Mouse (Mus musculus) kidney, adult 2 months (tissue): ENCODE data around the gene Tmem209. TPM values are rescaled to one million over a fixed set of nuclear protein-coding genes. Genes with fewer than 3 reads are reported as not detected.

Experiments
- DNase-seq: peaks from one replicate; pipeline ENCODE4 v3.0.0; 2021
- H3K27ac ChIP-seq: fragments of 200-500 bp; 2 replicates; pipeline ENCODE4 v1.5.1; 2012; ENCODE audit warnings: low read depth, low read length, control low read depth, inconsistent platforms; ENCODE audit not compliant: insufficient read depth
- H3K27me3 ChIP-seq: fragments of 200-500 bp; replicated peaks from 2 replicates; pipeline ENCODE4 v1.6.1; 2012; ENCODE audit warnings: mild to moderate bottlenecking, moderate library complexity, low read length, inconsistent platforms; ENCODE audit not compliant: control insufficient read depth, insufficient read depth
- H3K36me3 ChIP-seq: fragments of 200-500 bp; 2 replicates; pipeline ENCODE4 v1.6.1; 2012; ENCODE audit warnings: mild to moderate bottlenecking, moderate library complexity, low read length, inconsistent platforms; ENCODE audit not compliant: control insufficient read depth, insufficient read depth
- H3K4me1 ChIP-seq: fragments of 200-500 bp; 2 replicates; pipeline ENCODE4 v1.6.1; 2011; ENCODE audit warnings: low read length; ENCODE audit not compliant: control insufficient read depth, insufficient read depth
- H3K4me3 ChIP-seq: fragments of 200-500 bp; 2 replicates; pipeline ENCODE4 v1.5.1; 2011; ENCODE audit warnings: mild to moderate bottlenecking, low read depth, low read length, control low read depth; ENCODE audit not compliant: insufficient read depth
- CTCF ChIP-seq: fragments of 200-500 bp; conservative IDR thresholded peaks from 2 replicates; pipeline ENCODE4 v1.5.1; 2011; ENCODE audit warnings: low read depth, mild to moderate bottlenecking, control low read depth, low read length, moderate library complexity, mixed read lengths; ENCODE audit not compliant: insufficient read depth, insufficient read length
- POLR2A ChIP-seq: fragments of 200-500 bp; IDR thresholded peaks from one replicate; pipeline ENCODE4 v1.6.1; 2011; ENCODE audit warnings: low read depth, low read length, control low read depth
- WGBS: fragments of 180-500 bp; shearing (Covaris S2); methylation state at CpG from one replicate; pipeline ENCODE4 v1.1.7; 2018; 5-methylcytosine and 5-hydroxymethylcytosine counted together
- polyA plus RNA-seq: library from polyadenylated mRNA; depleted of rRNA; stranded (reverse); fragments of >200 nt; gene quantifications from 2 replicates; pipeline ENCODE4 v1.2.3, GENCODE M21; 2012

The Tmem209 gene
- polyA plus RNA-seq, 1 experiment = 27.3 TPM

- TF ChIP-seq POLR2A (no peak), CTCF (no peak)
- 83% methylated on average over 8 of the region's 8 CpGs for WGBS
- Histone ChIP-seq H3K27me3 (no peaks in the 10 kb centered on the region), H3K4me3 (no peak overlapping the region), H3K4me1 (no peaks in the 10 kb centered on the region), H3K36me3 (no peaks in the 10 kb centered on the region; the same call in none of the 2 replicates), H3K27ac (no peak overlapping the region)
- DNase-seq = no peak
Measured at GRCm38 (mm10) chr6:30477210-30477714, 32.3 kb downstream of the Tmem209 start.

DNA sequence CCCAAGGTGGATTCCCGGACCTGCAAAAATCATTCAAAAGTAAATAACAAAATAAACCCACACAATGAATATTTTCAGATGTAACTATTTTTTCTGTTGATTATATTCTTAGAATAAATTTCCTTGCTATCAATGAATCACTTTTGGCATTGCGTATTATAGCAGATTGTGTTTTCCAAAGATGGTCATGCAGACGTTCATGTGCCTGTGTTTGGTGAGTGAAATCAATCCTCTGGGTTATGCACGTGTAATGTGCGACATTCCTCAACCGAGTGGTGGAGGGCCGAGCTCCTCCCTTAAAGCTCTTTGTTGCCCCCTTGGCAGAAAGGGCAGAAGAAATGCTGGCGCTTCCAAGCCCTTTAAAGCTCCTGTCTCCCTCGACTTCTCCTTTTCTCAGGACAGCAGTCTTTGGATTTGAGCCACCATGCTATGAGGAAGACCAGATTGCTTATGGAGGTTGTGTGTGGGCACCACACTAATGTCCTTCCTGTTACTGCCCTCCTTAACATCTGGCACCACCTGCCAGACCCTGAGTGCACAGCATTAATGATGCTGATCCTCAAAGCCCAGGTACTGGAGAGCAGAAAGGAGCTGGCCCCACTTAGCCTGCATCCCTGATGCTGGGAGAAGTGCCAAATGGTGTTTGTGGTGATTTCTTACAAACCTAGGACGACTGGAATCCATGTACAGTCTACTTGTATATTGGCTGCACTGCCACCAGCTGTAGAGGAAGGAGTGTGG is 33.4 kb downstream of the Tmem209 start:
- H3K4me1 ChIP-seq = no peaks in the 10 kb centered on the region
- H3K27ac ChIP-seq = no peak overlapping the region
- no peak for TF ChIP-seq POLR2A
- TF ChIP-seq CTCF = no peak
- H3K4me3 ChIP-seq = no peak overlapping the region
- H3K27me3 ChIP-seq = no peaks in the 10 kb centered on the region
- H3K36me3 ChIP-seq = no peaks in the 10 kb centered on the region; the same call in none of the 2 replicates
- WGBS = 60% methylated on average over 10 of the region's 10 CpGs
- DNase-seq = no peak

GRCm38 (mm10) chr6:30471706-30472105 is 37.9 kb downstream of the Tmem209 start:
- DNase-seq = no peak
- Histone ChIP-seq H3K27ac (no peak overlapping the region), H3K4me3 (no peak overlapping the region), H3K36me3 (no peaks in the 10 kb centered on the region), H3K4me1 (no peaks in the 10 kb centered on the region), H3K27me3 (no peaks in the 10 kb centered on the region)
- no peak for TF ChIP-seq POLR2A
- no peak for TF ChIP-seq CTCF
- 84% methylated on average over 3 of the region's 3 CpGs for WGBS

GRCm38 (mm10) chr6:30469370-30469769 is 40.2 kb downstream of the Tmem209 start:
- 67% methylated on average over 12 of the region's 12 CpGs for WGBS
- H3K36me3 ChIP-seq = no peaks in the 10 kb centered on the region

DNA sequence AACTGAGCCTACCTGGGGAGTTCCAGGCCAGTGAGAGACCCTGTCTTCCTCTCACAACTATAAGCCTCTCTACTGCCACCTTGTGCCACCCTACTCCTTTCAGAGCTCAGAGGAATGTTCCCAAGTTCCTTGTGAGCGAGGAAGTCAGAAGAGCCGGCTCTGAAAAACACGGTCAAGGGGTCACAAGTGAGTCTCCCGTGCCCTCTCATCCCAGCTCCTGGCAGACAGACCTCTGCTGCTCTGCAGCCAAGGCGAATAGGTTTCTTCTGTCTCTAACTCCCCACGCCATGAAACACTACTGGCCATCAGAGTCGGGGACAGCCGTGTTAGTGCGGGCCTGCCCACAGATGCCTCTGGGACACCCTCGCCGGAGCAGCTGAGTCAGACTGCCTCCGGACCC is 40.9 kb downstream of the Tmem209 start:
- Histone ChIP-seq H3K36me3 (no peaks in the 10 kb centered on the region), H3K27ac (no peak overlapping the region), H3K4me1 (no peaks in the 10 kb centered on the region), H3K4me3 (no peak overlapping the region), H3K27me3 (no peaks in the 10 kb centered on the region)
- WGBS = 52% methylated on average over 12 of the region's 12 CpGs
- TF ChIP-seq POLR2A = no peak
- TF ChIP-seq CTCF = peak; percentile 54; the same call in 1 of the 2 replicates
- DNase-seq = peak; percentile 57

More at GRCm38 (mm10) chr6:30469370-30469769, 40.2 kb downstream of the Tmem209 start:
- no peak for DNase-seq
- no peaks in the 10 kb centered on the region for H3K27me3 ChIP-seq
- TF ChIP-seq POLR2A = no peak
- no peak for TF ChIP-seq CTCF
- no peaks in the 10 kb centered on the region for H3K4me1 ChIP-seq
- no peak overlapping the region for H3K27ac ChIP-seq
- no peak overlapping the region for H3K4me3 ChIP-seq

GRCm38 (mm10) chr6:30468058-30468457 is 41.5 kb downstream of the Tmem209 start:
- Histone ChIP-seq H3K4me3 (no peak overlapping the region), H3K4me1 (no peaks in the 10 kb centered on the region), H3K36me3 (no peaks in the 10 kb centered on the region), H3K27me3 (no peaks in the 10 kb centered on the region), H3K27ac (no peak overlapping the region)
- no peak for DNase-seq
- 100% methylated on average over 1 of the region's 1 CpGs for WGBS
- TF ChIP-seq CTCF (no peak), POLR2A (no peak)

GRCm38 (mm10) chr6:30465586-30465985 is 44.0 kb downstream of the Tmem209 start:
- Histone ChIP-seq H3K4me1 (no peaks in the 10 kb centered on the region), H3K36me3 (no peaks in the 10 kb centered on the region), H3K27ac (no peak overlapping the region), H3K4me3 (no peak overlapping the region), H3K27me3 (no peaks in the 10 kb centered on the region)
- no peak for TF ChIP-seq CTCF
- no peak for TF ChIP-seq POLR2A
- WGBS = 84% methylated on average over 11 of the region's 11 CpGs
- peak; percentile 24 for DNase-seq
